Mouse (Mus musculus) kidney, adult 2 months (tissue): ENCODE measurements at regions not wholly inside any gene's neighbourhood (a gene's known extent, or its start where the extent isn't known, plus 50 kb on each side); places are given as distances from the start of the nearest gene placed in this dataset.

Experiments used
- CTCF ChIP-seq: fragments of 200-500 bp; conservative IDR thresholded peaks from 2 replicates; pipeline ENCODE4 v1.5.1; 2011; ENCODE audit warnings: low read depth, mild to moderate bottlenecking, control low read depth, low read length, moderate library complexity, mixed read lengths; ENCODE audit not compliant: insufficient read depth, insufficient read length
- POLR2A ChIP-seq: fragments of 200-500 bp; IDR thresholded peaks from one replicate; pipeline ENCODE4 v1.6.1; 2011; ENCODE audit warnings: low read depth, low read length, control low read depth

- TF ChIP-seq CTCF (no peak), POLR2A (no peak)
Observed at GRCm38 (mm10) chr6:116959611-116960010, 208.7 kb upstream of the Cxcl12 start.
